Mouse (Mus musculus) neutrophil, adult 83 days (primary cell): Measurements from ENCODE around the gene Thoc6. TPM values are rescaled to one million over a fixed set of nuclear protein-coding genes. Genes with fewer than 3 reads are reported as not detected.

Experiments used
- total RNA-seq, 2 experiments: library from RNA; stranded (reverse); gene quantifications; one replicate each; pipeline ENCODE4 v1.2.4; 2023

The Thoc6 gene
- total RNA-seq = 10 to 100 TPM; 19.0 to 19.2 TPM

GRCm38 (mm10) chr17:23673424-23674073 lies at the start of gene Thoc6, which contains the start of gene Hcfc1r1:
Gene Thoc6, minus strand, starts transcription at chr17:23673882.
Gene Hcfc1r1, plus strand, starts transcription at chr17:23673596.

GRCm38 (mm10) chr17:23722376-23723125 lies 48.9 kb upstream of the Thoc6 start, which contains the start of gene 1520401A03Rik:
Gene 1520401A03Rik, minus strand, starts transcription at chr17:23722783.

GRCm38 (mm10) chr17:23683856-23684672 lies 10.4 kb upstream of the Thoc6 start, which contains the start of gene Cldn9:
Gene Cldn9, minus strand, starts transcription at chr17:23684026.

GRCm38 (mm10) chr17:23679127-23679835 lies 5.6 kb upstream of the Thoc6 start, which contains the start of gene Cldn6:
Gene Cldn6, plus strand, starts transcription at chr17:23679249.

GRCm38 (mm10) chr17:23677236-23677679 lies 3.6 kb upstream of the Thoc6 start, which contains the start of gene Tnfrsf12a:
Gene Tnfrsf12a, minus strand, starts transcription at chr17:23677468.

GRCm38 (mm10) chr17:23660117-23660875 lies 13.4 kb downstream of the Thoc6 start, which contains the start of gene Bicdl2:
Gene Bicdl2, plus strand, starts transcription at chr17:23660506.

GRCm38 (mm10) chr17:23644613-23645495 lies 28.8 kb downstream of the Thoc6 start, which contains the start of gene Mmp25:
Gene Mmp25, minus strand, starts transcription at chr17:23645277.

Other genes starting within 250 kb of the Thoc6 start
- gene Vmn2r117, start 194.2 kb downstream of the Thoc6 start, total RNA-seq = not detected
- 1 to 10 TPM; 2.6 TPM for gene Zfp213, start 109.6 kb downstream of the Thoc6 start, total RNA-seq
- gene Zfp13, start 74.4 kb downstream of the Thoc6 start, total RNA-seq = under 1 TPM in 1 of 2 experiments, not detected in 1; 0.24 TPM
- not detected for gene Zscan10, start 73.0 kb downstream of the Thoc6 start, total RNA-seq
- 100 to 1,000 TPM; 157 to 170 TPM for gene Mmp25, start 28.6 kb downstream of the Thoc6 start, total RNA-seq
- 1 to 10 TPM; 1.6 to 2.4 TPM for gene Bicdl2, start 13.4 kb downstream of the Thoc6 start, total RNA-seq
- 10 to 100 TPM; 50.6 to 50.7 TPM for gene Hcfc1r1, start 286 bp downstream of the Thoc6 start, total RNA-seq
- 1 to 10 TPM; 4.8 to 5.1 TPM for gene Tnfrsf12a, start 3.6 kb upstream of the Thoc6 start, total RNA-seq
- gene Cldn6, start 5.4 kb upstream of the Thoc6 start, total RNA-seq = not detected
- gene Cldn9, start 10.1 kb upstream of the Thoc6 start, total RNA-seq = not detected
- gene 1520401A03Rik, start 48.9 kb upstream of the Thoc6 start, total RNA-seq = not detected
- 10 to 100 TPM; 40.9 to 41.4 TPM for gene Pkmyt1, start 52.5 kb upstream of the Thoc6 start, total RNA-seq
- 1 to 10 TPM; 3.2 to 5.1 TPM for gene Paqr4, start 67.0 kb upstream of the Thoc6 start, total RNA-seq
- not detected for gene Kremen2, start 72.0 kb upstream of the Thoc6 start, total RNA-seq
- gene Flywch1, start 97.7 kb upstream of the Thoc6 start, total RNA-seq = 1 to 10 TPM; 8.7 to 9.6 TPM
- under 1 TPM in 1 of 2 experiments, not detected in 1; 0.53 TPM for gene Flywch2, start 112.2 kb upstream of the Thoc6 start, total RNA-seq
- gene Srrm2, start 116.7 kb upstream of the Thoc6 start, total RNA-seq = 100 to 1,000 TPM; 456 to 525 TPM
- gene Elob, start 155.3 kb upstream of the Thoc6 start, total RNA-seq = 100 to 1,000 TPM; 176 to 182 TPM
- gene Prss33, start 162.2 kb upstream of the Thoc6 start, total RNA-seq = not detected
- gene Prss32, start 170.0 kb upstream of the Thoc6 start, total RNA-seq = not detected
- not detected for gene Prss41, start 170.3 kb upstream of the Thoc6 start, total RNA-seq
- gene Prss21, start 194.2 kb upstream of the Thoc6 start, total RNA-seq = not detected
- not detected for gene Dcpp1, start 207.0 kb upstream of the Thoc6 start, total RNA-seq
- gene Dcpp2, start 207.0 kb upstream of the Thoc6 start, total RNA-seq = not detected
- gene Dcpp3, start 243.6 kb upstream of the Thoc6 start, total RNA-seq = not detected